Mouse (Mus musculus) left cerebral cortex, postnatal 10 days (tissue): ENCODE results near the gene Ugt1a2. TPM values are rescaled to one million over a fixed set of nuclear protein-coding genes. Genes with fewer than 3 reads are reported as not detected.

Experiments
- DNase-seq, 2 experiments: peaks; one replicate each; pipeline ENCODE4 v3.0.0; 2021 to 2022; ENCODE audit warnings: low spot score in 2 of 2, mixed read lengths in 1 of 2; ENCODE audit errors: extremely low spot score in 1 of 2
- intact Hi-C: fragments of 180-260 bp; cut with DNase I; formaldehyde crosslinking; loops from one replicate; pipeline ENCODE4 v1.15.1; 2025
- total RNA-seq, 2 experiments: library from RNA; stranded (reverse); gene quantifications; 2 replicates each; pipeline ENCODE4 v1.2.3; 2021

Gene Ugt1a2
- total RNA-seq, 2 experiments from 2014 or later: 0.17 TPM; not detected in 1

DNA sequence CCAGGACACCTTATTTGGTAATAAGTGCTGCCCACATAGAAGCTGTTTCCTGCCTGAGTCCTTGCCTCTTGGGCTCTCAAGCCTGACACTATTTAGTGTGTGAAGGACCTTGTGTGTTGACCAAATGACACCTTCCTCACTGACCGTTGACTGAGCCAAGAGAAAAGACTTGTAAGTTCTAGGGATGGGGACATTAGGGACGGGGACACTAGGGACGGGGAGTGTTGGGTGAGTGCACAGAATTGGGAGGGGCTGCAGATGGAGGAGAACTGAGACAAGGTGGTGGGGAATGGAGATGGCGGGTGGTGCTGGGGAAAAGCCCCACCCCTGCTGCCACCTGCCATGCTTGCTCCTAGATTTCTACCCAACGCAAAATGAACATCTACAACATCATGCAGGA lies 29.6 kb downstream of the Ugt1a2 start:
- intact Hi-C loops: no loop called here

DNA sequence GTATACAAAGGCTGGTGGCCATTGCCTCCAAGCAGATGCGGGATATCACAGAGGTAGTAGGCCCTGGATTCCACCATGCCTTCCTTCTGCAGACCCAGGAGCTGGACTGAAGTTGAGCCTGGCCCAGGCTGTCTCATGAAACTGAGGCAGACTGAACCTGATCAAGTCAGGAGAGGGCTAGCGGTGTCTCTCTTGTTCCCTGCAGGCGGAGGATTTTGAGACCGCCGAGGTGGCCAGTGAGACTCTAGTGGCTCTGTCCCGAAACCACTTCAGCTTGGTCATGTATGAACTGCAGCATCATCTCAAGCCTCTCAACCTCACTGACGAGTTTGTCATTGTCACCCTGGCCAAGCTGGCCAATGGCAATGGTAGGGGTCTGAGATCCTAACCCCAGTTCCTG lies 30.0 kb downstream of the Ugt1a2 start:
- intact Hi-C loops: no loop called here

More for the DNA sequence above, 29.6 kb downstream of the Ugt1a2 start:
- peak in 1 of 2 experiments; percentile 60 for DNase-seq

DNA sequence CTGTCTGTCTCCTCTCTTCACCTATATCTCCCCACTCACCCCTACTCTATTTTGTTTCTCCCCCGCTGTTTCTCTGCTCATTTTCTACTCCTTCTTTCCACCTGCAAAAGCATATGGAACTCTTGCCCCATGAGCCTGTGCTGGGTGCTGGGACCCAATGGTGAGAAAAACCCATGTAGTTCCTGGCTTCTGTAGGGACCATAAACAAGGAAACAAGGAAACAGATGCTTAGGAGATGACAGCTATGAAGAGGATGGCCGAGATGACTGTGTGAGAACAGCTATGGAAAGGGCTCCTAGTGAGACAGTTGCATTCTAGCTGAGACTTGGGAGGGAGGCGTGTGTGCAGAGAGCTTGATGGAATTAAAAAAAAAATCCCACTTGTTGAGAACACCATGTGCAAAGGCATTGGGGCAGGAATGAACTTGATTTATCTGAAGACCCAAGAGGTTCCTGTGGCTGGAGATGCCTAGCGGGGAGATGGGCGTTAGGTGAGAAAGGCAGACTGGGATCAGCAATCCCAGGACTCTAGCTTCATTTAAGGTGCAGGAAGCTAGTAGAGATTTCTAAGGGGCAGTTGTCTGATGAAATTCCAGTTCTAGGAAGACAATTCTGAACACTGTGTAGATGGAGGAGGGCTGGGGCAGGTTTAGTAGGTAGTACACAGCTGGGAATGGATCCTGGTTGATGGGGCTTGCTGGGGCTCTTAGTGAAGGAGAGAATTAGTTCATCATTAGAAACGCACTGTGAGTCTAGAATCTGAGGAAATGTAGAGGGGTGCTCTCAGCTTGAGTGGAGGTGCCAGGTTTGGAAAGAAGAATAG lies 30.8 kb downstream of the Ugt1a2 start:
- DNase-seq: peak in 1 of 2 experiments; percentile 30
- intact Hi-C loops: no loop called here

More for the DNA sequence above, 30.0 kb downstream of the Ugt1a2 start:
- peak in 1 of 2 experiments; percentile 38 for DNase-seq

DNA sequence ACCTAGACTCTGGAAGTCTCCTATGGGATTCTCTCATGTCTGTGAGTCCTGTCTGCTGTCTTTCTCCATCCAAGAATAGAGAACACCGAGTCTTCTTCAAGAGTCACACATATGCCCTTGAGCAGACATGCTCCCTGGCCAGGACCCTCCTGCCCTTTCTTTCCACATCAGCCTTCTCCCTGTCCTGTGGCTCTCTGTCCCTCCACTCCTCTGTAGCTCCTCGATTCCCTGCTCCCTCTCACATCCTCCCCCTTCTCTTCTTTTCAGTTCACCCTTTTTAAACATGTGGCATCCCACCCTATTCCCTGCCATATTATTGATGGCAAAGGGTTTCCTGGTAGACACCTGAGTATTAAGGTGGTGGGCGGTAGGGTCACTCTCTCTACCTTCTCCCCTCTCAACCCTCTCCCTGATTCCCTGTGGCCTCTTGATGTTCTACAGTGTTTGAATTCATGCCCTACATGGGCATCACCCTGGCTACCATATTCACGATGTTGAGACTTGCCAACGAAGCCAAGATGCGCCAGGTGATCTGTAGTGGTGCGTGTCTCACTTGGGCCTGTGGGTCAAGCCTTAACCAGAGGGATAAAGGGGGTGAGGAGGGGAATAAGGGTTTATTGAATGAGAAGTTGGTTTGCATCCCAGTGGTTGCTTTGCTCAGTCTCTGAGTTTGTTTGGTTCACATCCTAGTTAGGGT lies 31.6 kb downstream of the Ugt1a2 start:
- intact Hi-C loops: no loop called here

DNA sequence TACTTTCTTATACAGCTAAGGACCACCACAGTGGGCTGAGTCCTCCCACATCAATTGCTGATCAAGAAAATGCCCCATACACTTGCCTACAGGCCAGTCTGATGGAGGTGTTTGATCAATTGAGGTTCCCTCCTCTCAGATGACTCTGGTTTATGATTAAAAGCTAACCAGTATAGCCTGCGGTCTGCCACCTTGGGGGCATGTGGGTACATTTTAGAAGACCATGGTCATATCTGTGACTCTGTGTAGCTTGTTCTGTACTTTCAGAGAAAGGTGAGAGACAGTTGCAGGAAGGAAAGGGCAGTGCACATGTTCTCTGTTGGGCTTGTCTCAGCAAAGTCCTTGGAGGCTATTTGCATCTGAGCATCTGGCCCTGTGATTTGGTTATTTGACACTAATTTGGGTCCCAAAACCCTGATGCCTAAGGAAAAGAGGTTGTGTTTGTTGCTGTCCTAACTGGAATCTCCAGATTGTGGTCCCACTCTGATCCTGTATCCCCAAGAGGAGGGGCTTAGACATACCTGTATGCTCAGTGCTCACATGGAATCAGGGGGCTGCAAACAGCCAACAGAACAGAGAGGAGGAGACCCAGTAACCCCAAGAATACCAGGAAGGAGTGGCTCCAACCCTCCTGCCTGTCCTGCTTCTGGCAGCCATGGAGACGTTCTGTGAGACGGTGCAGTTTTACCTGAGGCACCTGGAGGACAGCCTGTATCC lies 32.4 kb downstream of the Ugt1a2 start:
- intact Hi-C loops: no loop called here
- peak in 1 of 2 experiments; percentile 46 for DNase-seq

More for the DNA sequence above, 31.6 kb downstream of the Ugt1a2 start:
- peak in 1 of 2 experiments; percentile 39 for DNase-seq

DNA sequence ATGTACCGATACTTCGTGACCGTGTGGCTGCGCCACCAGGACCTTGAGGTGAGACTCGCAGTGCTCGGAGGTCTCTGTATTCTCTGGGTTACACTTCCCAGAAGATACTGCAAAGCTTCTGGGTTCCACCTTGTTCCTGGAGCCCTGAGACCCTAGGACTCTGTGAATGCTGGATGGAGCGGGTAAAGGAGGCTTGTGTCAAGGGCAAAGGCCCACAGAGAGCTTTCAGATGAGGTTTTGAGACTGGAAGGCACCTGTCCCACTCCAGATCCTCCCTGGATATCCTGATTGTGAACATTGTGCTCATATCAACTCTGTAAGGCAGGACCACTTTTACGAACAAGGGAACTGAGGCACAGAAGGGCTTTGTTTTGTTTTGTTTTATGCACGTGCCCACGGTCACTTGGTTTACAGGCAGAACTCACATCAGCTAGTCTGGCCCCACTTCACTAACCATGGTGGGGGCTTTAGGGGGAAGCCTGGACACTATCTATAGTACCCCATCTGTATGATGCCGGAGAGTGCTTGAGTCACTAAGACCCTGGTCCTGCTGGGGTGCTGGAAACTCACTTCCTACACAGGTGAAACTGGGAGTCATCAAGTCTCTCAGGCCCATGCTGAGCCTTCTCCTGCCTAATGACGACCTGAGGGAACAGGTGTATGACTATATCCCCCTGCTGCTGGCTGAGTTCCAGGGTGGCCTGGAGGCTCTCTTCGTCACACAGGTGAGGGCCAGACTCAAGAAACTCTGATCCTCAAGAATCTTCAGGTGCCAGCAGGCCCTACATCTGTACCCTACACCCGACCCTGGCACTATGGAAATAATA lies 33.2 kb downstream of the Ugt1a2 start:
- DNase-seq: peak in 1 of 2 experiments; percentile 85
- intact Hi-C loops: no loop called here

DNA sequence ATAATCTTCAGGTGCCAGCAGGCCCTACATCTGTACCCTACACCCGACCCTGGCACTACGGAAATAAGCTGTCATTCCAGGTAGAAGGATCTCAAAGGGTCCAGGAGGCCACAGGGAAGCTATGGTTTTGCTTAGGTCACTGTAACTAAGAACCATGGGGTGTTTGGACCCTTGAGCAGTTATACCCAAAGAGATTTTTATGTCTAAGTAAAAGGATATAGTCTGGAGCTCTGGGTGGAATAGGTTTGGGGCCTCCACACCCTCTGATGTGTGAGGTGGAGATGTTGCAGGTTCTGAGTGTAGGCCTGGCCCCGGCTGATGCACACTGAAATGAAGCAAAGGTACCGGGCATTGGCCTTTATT lies 33.8 kb downstream of the Ugt1a2 start:
- intact Hi-C loops: no loop called here
- peak in 1 of 2 experiments; percentile 25 for DNase-seq

DNA sequence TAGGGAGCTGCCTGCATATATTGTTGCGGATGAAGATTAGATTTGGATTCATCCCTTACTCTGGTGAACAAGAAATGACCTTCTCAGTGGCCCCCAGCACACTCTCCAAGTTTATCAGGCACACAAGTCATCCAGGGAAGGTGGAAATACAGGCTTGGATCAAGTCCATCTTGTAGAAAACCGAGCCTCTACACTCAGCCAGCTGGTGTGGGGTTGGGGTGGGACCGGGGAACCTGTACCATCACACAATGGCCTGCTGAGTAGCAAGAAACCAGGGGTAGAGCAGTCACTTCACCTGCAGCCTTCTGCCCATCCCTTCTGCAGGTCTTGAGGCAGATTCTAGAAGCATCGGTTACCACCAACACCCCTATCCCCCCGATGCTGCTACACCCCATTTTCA lies 34.2 kb downstream of the Ugt1a2 start:
- intact Hi-C loops: no loop called here
- peak in 1 of 2 experiments; percentile 45 for DNase-seq

DNA sequence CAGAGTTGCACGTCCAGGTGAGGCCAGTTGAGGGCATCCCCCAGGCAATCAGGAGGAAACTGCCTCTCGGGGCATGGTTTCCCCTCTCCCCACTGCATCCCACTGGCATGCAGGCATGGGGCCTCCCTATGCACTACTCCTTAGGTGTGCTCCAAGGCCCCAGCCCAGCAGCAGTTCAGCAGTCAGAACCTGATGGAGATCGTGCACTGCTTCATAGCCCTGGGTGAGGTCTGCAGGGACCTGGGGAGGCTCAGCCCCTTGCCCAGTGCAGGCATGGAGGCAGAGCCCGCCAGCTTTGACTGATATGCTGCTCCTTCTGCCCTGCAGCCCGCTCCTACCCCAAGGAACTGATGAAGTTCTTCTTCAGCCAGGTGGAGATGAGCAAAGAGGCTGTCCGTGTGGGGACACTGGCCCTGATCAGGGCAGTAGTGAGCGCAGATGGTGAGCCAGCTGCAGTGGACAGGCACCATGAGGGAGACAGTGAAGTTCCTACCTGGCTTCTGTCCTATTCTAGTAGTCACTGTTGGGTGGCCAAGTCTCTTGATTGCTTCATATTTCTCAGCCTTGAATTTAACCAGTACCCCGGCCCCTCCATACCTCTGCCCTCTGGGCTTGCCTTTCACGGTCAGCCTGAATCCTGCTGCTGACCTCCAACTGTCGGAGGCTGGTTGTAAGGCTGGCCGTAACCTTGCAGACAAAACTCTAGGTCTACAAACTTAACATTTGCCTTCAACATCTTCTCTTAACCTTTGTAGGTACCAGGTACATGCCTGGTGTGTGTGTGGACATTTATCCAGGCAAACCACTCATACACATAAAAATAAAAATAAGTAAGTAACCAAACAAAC lies 34.9 kb downstream of the Ugt1a2 start:
- intact Hi-C loops: no loop called here
- DNase-seq: peak in 1 of 2 experiments; percentile 65

DNA sequence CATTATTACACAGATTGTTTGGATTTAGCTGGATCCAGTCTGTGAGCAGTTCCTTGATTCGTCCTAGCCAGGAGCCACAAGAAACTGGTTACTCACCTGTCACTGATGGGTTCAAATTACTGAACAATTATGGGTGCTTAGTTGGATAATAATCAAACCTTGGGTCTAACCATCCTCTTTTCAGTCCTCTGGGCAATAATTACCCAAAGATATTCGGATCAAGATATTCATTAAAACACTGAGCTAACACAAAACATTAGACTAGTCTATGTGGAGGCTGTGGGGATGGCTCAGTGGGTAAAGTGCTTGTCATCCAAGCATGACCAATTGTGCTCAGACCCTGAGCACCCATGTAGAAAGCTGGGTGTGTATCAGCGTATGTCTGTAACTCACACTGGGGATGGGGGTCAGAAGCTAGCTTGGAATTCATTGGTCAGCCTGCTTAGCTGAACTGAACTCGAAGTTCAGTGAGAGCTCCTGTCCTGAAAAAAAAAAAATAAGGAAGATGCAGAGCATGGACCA lies 35.6 kb downstream of the Ugt1a2 start:
- intact Hi-C loops: no loop called here
- peak in 1 of 2 experiments; percentile 21 for DNase-seq

DNA sequence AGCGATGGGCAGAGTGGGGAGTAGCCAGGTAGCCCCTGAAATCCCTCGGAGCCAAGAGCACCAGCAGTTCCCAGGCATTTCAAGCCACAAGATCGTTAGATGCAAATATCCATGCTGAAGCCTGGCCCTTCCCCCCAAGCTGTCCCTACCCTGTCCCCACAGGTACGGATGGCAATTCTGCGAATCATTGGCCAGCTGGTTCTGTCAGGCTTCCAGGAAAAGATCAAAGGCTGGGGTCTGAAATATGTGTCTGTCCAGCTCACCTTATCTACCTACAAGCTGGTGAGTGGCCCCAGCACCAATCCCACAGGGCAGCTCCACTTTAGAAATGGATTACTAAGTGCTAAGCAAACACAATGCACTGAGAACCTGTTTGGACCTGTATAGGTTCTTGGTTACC lies 36.9 kb downstream of the Ugt1a2 start:
- DNase-seq: peak in 1 of 2 experiments; percentile 48

DNA sequence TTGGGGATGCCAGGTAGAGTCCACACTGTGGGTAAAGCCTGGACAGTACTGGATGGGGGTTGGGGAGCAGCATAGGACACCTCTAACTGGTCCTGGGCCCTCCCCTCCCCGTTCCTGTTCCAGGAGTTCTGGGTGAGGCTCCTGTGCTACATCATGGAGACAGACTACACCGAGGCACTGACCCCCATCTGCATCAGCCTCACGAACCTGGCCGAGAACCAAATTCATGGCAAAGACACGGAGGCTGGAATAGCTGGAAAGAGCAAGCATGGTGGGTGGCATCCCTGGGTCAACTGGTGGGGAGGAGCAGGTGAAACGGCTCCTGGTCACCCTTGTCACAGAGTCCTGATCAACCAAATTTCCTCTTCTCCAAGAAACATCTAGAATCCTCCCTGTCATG lies 38.4 kb downstream of the Ugt1a2 start:
- DNase-seq: peak in 1 of 2 experiments; percentile 73
- intact Hi-C loops: no loop called here

More for the DNA sequence above, 36.9 kb downstream of the Ugt1a2 start:
- intact Hi-C loops: no loop called here

DNA sequence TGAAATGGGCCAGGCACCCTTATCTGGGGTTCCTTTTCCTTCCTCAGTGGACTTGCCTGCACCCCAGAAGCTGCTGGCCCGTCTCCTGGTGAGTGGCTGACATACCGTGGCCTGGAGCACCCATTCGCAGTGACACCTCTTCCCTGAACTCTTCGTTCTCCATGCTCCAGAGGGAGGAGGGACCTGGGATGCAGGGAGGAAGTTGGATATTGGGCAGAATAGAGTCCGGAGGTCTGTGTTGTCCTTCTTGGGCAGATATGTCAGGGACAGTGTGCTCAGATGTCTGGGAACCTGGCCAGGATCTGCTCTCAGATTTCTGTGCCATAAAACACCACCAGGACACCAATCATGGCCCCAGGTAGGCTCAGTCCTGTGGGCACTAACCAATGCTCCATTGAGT lies 39.7 kb downstream of the Ugt1a2 start:
- intact Hi-C loops: no loop called here
- peak in 1 of 2 experiments; percentile 57 for DNase-seq

DNA sequence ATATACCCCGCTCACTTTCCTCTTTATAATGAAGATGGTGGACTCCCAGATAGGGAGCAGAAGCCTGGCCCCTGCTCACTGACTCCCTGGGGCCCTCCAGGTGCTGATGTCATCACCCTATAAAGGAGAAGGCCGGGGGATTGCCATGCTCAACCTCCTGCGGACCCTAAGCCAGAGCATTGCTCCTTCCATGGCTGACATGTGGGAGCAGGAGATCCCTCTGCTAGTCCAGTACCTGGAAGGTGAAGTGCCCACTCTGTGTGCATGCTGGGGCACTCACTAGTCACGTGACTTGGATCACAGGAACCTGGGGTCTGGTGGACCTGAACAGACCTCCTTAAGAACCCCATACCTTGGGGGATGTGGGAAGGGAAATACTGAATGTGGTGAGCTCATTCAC lies 40.2 kb downstream of the Ugt1a2 start:
- intact Hi-C loops: no loop called here

DNA sequence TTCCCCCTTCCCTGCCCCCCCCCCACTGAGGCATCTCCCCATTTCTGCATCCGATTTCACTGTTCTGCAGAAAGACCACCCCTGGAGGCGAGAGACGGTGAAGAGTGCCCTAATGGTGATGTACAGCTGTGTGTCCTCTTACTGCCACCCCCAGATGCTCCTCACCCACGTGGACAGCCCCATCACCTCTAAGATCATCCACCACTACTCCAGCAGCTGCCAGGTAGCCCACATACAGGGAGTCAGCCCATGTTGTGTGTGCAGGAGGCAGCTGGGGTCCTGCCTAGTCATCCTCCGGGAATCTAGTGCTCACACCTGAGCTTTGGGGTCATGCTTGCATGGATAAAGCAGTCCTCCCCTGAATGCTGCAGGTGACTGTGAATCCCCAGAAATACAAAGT lies 43.5 kb downstream of the Ugt1a2 start:
- peak in 1 of 2 experiments; percentile 55 for DNase-seq
- intact Hi-C loops: no loop called here

More for the DNA sequence above, 40.2 kb downstream of the Ugt1a2 start:
- peak in 1 of 2 experiments; percentile 51 for DNase-seq

DNA sequence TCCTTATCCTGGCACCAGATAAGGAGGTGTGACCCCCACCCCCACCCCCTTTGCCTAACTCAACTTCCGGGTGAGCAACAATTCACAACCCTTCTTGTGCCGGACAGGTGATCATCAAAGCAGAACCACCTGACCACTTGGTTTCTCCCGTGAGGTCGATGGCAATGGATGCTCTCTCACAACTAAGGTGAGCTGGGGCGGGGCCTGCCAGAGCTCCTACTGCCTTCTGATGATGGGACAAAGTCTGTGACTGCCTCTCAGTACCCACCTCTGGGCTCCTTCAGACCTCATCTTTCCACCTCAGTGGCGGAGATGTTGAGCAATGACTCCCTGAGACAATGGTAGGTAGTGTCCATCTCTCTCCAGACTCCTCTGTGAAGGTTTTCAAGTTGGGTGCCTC lies 45.5 kb downstream of the Ugt1a2 start:
- DNase-seq: peak in 1 of 2 experiments; percentile 61
- intact Hi-C loops: no loop called here

DNA sequence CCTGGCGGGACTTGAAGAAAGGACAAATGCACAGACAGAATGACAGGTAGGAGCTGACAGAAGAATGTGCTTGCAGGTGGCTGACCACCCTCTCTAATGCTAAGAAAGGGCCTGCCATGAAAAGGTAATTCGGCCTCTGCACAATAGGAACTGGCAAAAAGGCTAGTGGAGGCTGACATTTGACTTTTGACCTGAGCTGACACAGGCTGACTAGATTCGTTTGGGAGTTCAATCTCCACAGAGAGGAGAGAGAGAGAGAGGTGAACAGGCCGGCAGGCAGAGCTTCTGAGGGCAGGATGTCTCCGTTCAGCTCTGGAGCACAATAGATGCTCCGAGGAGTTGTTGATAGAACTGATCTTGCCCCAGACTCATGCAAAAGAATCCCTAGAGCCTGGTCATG lies 46.0 kb downstream of the Ugt1a2 start:
- intact Hi-C loops: no loop called here
- DNase-seq: peak in 1 of 2 experiments; percentile 34
